Mouse (Mus musculus): ENCODE data around the gene Glis3. TPM values are rescaled to one million over a fixed set of nuclear protein-coding genes. Genes with fewer than 3 reads are reported as not detected.

The Glis3 gene
- polyA plus RNA-seq, 1 experiment from 2014 or later = 7.9 TPM

GRCm38 (mm10) chr19:28394826-28395583 lies 284.9 kb downstream of the Glis3 start:
- Histone ChIP-seq H3K36me3 (ENCODE audit: control insufficient read depth, insufficient read depth, low read length) (no peaks in the 10 kb centered on the region), H3K4me3 (ENCODE audit: low read length) (no peak overlapping the region), H3K27me3 (ENCODE audit: control insufficient read depth, insufficient read depth, low read length) (no peaks in the 10 kb centered on the region), H3K4me2 (replicated peaks; ENCODE audit: low read depth, low read length) (no peak overlapping the region), H3K9me3 (ENCODE audit: control insufficient read depth, low read length) (no peaks in the 10 kb centered on the region), H3K9ac (ENCODE audit: low read depth, low read length) (no peak overlapping the region), H3K4me1 (ENCODE audit: control insufficient read depth, insufficient read depth, low read length) (no peaks in the 10 kb centered on the region), H3K27ac (ENCODE audit: low read depth, low read length) (no peak overlapping the region)
- WGBS = 24% methylated on average over 12 of the region's 12 CpGs
- ATAC-seq (ENCODE audit: low FRiP score, low TSS enrichment) = peak; percentile 28; the same call in 1 of the 2 replicates

DNA sequence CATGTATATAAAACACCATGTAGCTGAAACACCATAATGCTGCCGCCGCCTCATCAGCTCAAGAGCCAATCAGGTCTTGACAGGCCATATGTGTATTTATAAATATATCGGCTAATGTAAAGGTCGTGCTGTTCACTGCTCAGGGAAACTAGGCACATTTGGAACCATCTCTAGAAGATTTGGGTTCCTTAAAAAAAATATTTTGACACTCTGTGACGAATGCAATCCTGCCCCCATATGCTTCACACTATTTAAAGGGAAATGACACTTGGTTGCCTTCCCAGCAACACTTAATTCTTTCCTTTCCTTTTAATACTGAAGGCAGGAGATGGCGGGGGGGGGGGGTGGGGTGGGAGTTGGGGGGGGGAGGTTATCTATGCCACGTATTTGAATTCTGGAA lies 286.1 kb downstream of the Glis3 start:
- no peaks in the 10 kb centered on the region for H3K4me1 ChIP-seq (ENCODE audit: control insufficient read depth, insufficient read depth, low read length)
- H3K27me3 ChIP-seq (ENCODE audit: control insufficient read depth, insufficient read depth, low read length) = no peaks in the 10 kb centered on the region
- WGBS = 83% methylated on average over 7 of the region's 7 CpGs
- no peak for ATAC-seq (ENCODE audit: low FRiP score, low TSS enrichment)
- H3K4me3 ChIP-seq (ENCODE audit: low read length) = no peak overlapping the region
- H3K9ac ChIP-seq (ENCODE audit: low read depth, low read length) = no peak overlapping the region
- no peaks in the 10 kb centered on the region for H3K36me3 ChIP-seq (ENCODE audit: control insufficient read depth, insufficient read depth, low read length)
- no peaks in the 10 kb centered on the region for H3K9me3 ChIP-seq (ENCODE audit: control insufficient read depth, low read length)
- no peak overlapping the region for H3K4me2 ChIP-seq (replicated peaks; ENCODE audit: low read depth, low read length)
- H3K27ac ChIP-seq (ENCODE audit: low read depth, low read length) = no peak overlapping the region

GRCm38 (mm10) chr19:28392838-28393237 lies 287.0 kb downstream of the Glis3 start:
- Histone ChIP-seq H3K4me3 (ENCODE audit: low read length) (no peak overlapping the region), H3K27ac (ENCODE audit: low read depth, low read length) (no peak overlapping the region), H3K4me2 (replicated peaks; ENCODE audit: low read depth, low read length) (no peak overlapping the region), H3K27me3 (ENCODE audit: control insufficient read depth, insufficient read depth, low read length) (no peaks in the 10 kb centered on the region), H3K36me3 (ENCODE audit: control insufficient read depth, insufficient read depth, low read length) (no peaks in the 10 kb centered on the region), H3K9me3 (ENCODE audit: control insufficient read depth, low read length) (no peaks in the 10 kb centered on the region), H3K4me1 (ENCODE audit: control insufficient read depth, insufficient read depth, low read length) (no peaks in the 10 kb centered on the region), H3K9ac (ENCODE audit: low read depth, low read length) (no peak overlapping the region)
- no peak for ATAC-seq (ENCODE audit: low FRiP score, low TSS enrichment)
- WGBS = 92% methylated on average over 3 of the region's 3 CpGs

DNA sequence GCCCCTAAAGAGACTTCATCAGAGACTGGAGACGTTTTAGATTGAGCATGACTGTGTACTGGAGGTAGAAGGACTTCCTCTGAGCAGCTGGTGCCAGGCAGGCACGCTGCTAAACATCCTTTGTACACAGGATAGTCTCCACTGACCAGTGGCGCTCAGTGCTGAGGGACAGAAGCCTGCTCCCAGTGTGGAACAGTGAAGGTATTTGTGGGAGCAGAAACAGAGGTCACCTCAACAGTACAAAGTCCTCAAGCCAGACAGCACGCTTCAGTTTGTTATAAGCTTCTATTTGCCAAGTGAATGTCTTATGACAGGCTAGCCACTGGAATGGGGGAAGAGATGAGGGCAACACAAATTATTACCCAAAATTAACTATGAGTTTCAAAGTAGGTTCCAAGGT lies 289.0 kb downstream of the Glis3 start:
- no peaks in the 10 kb centered on the region for H3K9me3 ChIP-seq (ENCODE audit: control insufficient read depth, low read length)
- WGBS = 77% methylated on average over 4 of the region's 4 CpGs
- no peak for ATAC-seq (ENCODE audit: low FRiP score, low TSS enrichment)
- H3K9ac ChIP-seq (ENCODE audit: low read depth, low read length) = no peak overlapping the region
- no peaks in the 10 kb centered on the region for H3K36me3 ChIP-seq (ENCODE audit: control insufficient read depth, insufficient read depth, low read length)
- no peak overlapping the region for H3K4me2 ChIP-seq (replicated peaks; ENCODE audit: low read depth, low read length)
- no peaks in the 10 kb centered on the region for H3K4me1 ChIP-seq (ENCODE audit: control insufficient read depth, insufficient read depth, low read length)
- no peak overlapping the region for H3K4me3 ChIP-seq (ENCODE audit: low read length)
- H3K27ac ChIP-seq (ENCODE audit: low read depth, low read length) = no peak overlapping the region
- no peaks in the 10 kb centered on the region for H3K27me3 ChIP-seq (ENCODE audit: control insufficient read depth, insufficient read depth, low read length)

DNA sequence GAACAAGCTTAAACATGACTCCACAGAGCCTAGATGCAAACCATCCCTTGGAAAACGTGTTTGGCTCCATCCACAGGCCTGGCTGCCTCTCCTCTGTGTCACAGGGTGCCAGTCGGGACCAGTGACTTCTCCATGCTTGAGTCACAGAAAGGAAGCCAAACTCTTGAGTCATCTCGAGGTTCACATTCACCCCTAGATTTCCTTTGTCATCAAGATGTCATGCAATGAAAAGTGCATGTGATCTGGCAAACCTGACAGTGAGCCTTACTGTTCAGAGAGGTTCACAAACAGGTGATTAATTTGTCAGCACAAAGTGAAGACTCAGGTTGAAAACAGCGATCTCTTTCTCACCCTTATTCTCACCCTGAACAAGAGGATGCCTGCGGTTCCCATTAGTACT lies 290.7 kb downstream of the Glis3 start:
- H3K36me3 ChIP-seq (ENCODE audit: control insufficient read depth, insufficient read depth, low read length) = no peaks in the 10 kb centered on the region
- H3K4me1 ChIP-seq (ENCODE audit: control insufficient read depth, insufficient read depth, low read length) = no peaks in the 10 kb centered on the region
- H3K27me3 ChIP-seq (ENCODE audit: control insufficient read depth, insufficient read depth, low read length) = no peaks in the 10 kb centered on the region
- H3K27ac ChIP-seq (ENCODE audit: low read depth, low read length) = no peak overlapping the region
- no peak overlapping the region for H3K9ac ChIP-seq (ENCODE audit: low read depth, low read length)
- H3K4me3 ChIP-seq (ENCODE audit: low read length) = no peak overlapping the region
- H3K4me2 ChIP-seq (replicated peaks; ENCODE audit: low read depth, low read length) = no peak overlapping the region
- ATAC-seq (ENCODE audit: low FRiP score, low TSS enrichment) = no peak
- WGBS = 63% methylated on average over 5 of the region's 5 CpGs
- H3K9me3 ChIP-seq (ENCODE audit: control insufficient read depth, low read length) = no peaks in the 10 kb centered on the region

- Histone ChIP-seq H3K27me3 (ENCODE audit: control insufficient read depth, insufficient read depth, low read length) (no peaks in the 10 kb centered on the region), H3K27ac (ENCODE audit: low read depth, low read length) (no peak overlapping the region), H3K4me2 (replicated peaks; ENCODE audit: low read depth, low read length) (no peak overlapping the region), H3K9ac (ENCODE audit: low read depth, low read length) (no peak overlapping the region), H3K9me3 (ENCODE audit: control insufficient read depth, low read length) (no peaks in the 10 kb centered on the region), H3K36me3 (ENCODE audit: control insufficient read depth, insufficient read depth, low read length) (no peaks in the 10 kb centered on the region), H3K4me1 (ENCODE audit: control insufficient read depth, insufficient read depth, low read length) (no peaks in the 10 kb centered on the region), H3K4me3 (ENCODE audit: low read length) (no peak overlapping the region)
- 83% methylated on average over 5 of the region's 5 CpGs for WGBS
- no peak for ATAC-seq (ENCODE audit: low FRiP score, low TSS enrichment)
These were observed 296.5 kb downstream of the Glis3 start for GRCm38 (mm10) chr19:28383425-28383824.

- H3K9ac ChIP-seq (ENCODE audit: low read depth, low read length) = no peak overlapping the region
These were observed 297.5 kb downstream of the Glis3 start for GRCm38 (mm10) chr19:28382168-28382911.

DNA sequence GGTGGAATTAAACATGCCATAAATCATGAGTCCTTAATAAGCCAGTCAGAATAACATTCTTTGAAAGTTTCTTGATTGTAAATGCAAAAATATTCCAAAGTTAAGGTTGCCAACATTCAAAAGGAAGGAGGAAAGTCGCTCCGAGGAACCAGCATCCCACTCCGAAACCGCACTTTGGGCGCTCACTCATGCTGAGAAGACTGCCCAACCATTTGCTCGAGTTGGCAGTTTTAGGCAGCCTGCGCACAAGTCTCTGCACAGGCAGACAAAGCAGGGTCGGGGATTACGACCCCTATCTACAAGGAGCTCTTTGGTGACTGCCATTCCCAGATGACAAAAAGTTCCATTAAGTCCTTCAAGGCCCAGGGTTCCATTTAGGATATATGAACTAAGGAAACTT lies 298.4 kb downstream of the Glis3 start:
- no peaks in the 10 kb centered on the region for H3K36me3 ChIP-seq (ENCODE audit: control insufficient read depth, insufficient read depth, low read length)
- no peaks in the 10 kb centered on the region for H3K27me3 ChIP-seq (ENCODE audit: control insufficient read depth, insufficient read depth, low read length)
- H3K4me3 ChIP-seq (ENCODE audit: low read length) = no peak overlapping the region
- 33% methylated on average over 9 of the region's 9 CpGs for whole genome bisulfite sequencing
- H3K4me1 ChIP-seq (ENCODE audit: control insufficient read depth, insufficient read depth, low read length) = no peaks in the 10 kb centered on the region
- no peak overlapping the region for H3K27ac ChIP-seq (ENCODE audit: low read depth, low read length)
- no peak overlapping the region for H3K9ac ChIP-seq (ENCODE audit: low read depth, low read length)
- no peak overlapping the region for H3K4me2 ChIP-seq (replicated peaks; ENCODE audit: low read depth, low read length)
- no peak for ATAC-seq (ENCODE audit: low FRiP score, low TSS enrichment)
- H3K9me3 ChIP-seq (ENCODE audit: control insufficient read depth, low read length) = no peaks in the 10 kb centered on the region

More at GRCm38 (mm10) chr19:28382168-28382911, 297.5 kb downstream of the Glis3 start:
- Histone ChIP-seq H3K4me1 (ENCODE audit: control insufficient read depth, insufficient read depth, low read length) (no peaks in the 10 kb centered on the region), H3K4me2 (replicated peaks; ENCODE audit: low read depth, low read length) (no peak overlapping the region), H3K27me3 (ENCODE audit: control insufficient read depth, insufficient read depth, low read length) (no peaks in the 10 kb centered on the region), H3K36me3 (ENCODE audit: control insufficient read depth, insufficient read depth, low read length) (no peaks in the 10 kb centered on the region), H3K9me3 (ENCODE audit: control insufficient read depth, low read length) (no peaks in the 10 kb centered on the region), H3K4me3 (ENCODE audit: low read length) (no peak overlapping the region), H3K27ac (ENCODE audit: low read depth, low read length) (no peak overlapping the region)
- 54% methylated on average over 10 of the region's 10 CpGs for WGBS
- ATAC-seq (ENCODE audit: low FRiP score, low TSS enrichment) = 0 out of 2 replicates have a peak, but pooled peaks have one; percentile 32

GRCm38 (mm10) chr19:28380691-28381262 lies 299.1 kb downstream of the Glis3 start:
- no peak for ATAC-seq (ENCODE audit: low FRiP score, low TSS enrichment)
- 40% methylated on average over 9 of the region's 9 CpGs for WGBS

More at GRCm38 (mm10) chr19:28380691-28381262, 299.1 kb downstream of the Glis3 start:
- no peak overlapping the region for H3K27ac ChIP-seq (ENCODE audit: low read depth, low read length)
- H3K9me3 ChIP-seq (ENCODE audit: control insufficient read depth, low read length) = no peaks in the 10 kb centered on the region
- no peak overlapping the region for H3K4me3 ChIP-seq (ENCODE audit: low read length)
- no peak overlapping the region for H3K9ac ChIP-seq (ENCODE audit: low read depth, low read length)
- H3K4me1 ChIP-seq (ENCODE audit: control insufficient read depth, insufficient read depth, low read length) = no peaks in the 10 kb centered on the region
- no peaks in the 10 kb centered on the region for H3K27me3 ChIP-seq (ENCODE audit: control insufficient read depth, insufficient read depth, low read length)
- no peaks in the 10 kb centered on the region for H3K36me3 ChIP-seq (ENCODE audit: control insufficient read depth, insufficient read depth, low read length)
- H3K4me2 ChIP-seq (replicated peaks; ENCODE audit: low read depth, low read length) = no peak overlapping the region

All from kidney, embryonic 14.5 days (tissue).